Mouse (Mus musculus) lung, postnatal 10 days (tissue): ENCODE measurements around the gene Men1.
"Not testable (repeated sequence)": the region's sequence is repeated elsewhere in the genome, so short reads cannot be mapped to it uniquely, and the experiment has no call there.

Experiments
- DNase-seq: peaks from one replicate; pipeline ENCODE4 v3.0.0; 2021

Gene Men1

DNA sequence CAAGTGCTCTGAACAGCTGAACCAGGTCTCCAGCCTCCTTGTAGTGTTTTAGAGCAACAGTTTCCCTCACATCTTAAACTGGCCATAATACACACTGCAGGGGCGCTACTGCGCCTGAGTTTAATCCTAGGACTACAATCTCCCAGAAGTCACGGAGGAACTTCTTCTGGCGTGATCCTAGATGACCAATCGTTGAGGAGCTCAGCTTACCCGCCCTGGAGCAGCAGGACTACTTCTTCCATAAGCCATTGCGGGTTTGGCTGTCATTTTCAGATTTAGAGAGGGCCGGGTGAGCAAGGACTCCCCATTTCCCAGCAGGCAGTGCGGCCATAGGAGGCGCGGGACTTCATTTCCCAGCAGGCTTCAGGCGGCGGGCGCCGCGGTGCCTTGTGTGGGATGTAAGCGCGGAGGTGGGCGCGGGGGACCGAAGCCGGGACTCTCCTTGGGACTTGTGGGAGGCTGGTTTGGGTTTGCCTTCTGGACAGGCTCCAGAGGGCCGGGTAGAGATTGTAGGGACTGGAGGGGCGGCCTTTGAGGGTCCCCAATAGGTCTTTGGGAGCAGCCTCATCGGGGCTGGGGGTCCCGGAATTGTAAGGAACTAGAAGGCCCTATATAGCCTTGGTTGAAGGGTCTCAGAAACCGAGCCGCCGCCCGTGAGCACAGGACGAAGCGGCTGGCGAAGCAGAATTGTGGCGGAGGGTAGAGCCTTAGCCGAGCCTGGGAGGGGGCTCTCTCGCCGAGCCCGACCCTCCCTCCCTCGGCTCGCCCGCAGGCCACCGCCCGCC is at the start of gene Men1:
TSS of gene Men1 (plus strand) at position 307 of the 785 bp plus-strand sequence.
- DNase-seq: peak; percentile 97

DNA sequence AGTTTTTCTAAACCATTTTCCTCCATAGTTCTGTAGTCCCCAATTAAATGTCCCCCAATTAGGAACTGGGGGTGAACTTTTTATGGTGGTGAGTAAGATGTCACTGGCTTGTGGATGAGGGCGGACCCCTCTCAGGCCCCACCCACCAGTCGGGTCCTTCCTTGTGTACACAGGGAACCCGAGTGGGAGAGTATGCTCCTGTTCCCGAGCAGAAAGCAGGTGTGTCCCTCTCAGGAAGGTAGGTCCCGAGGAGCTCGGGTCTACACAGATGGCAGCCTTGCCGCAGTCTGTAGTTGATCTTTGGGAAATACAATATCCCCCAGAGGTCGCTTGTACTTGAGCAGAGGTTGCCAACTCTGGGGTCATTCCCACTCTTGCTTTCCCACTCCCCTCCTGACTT is 49.6 kb upstream of the Men1 start:
- no peak for DNase-seq

DNA sequence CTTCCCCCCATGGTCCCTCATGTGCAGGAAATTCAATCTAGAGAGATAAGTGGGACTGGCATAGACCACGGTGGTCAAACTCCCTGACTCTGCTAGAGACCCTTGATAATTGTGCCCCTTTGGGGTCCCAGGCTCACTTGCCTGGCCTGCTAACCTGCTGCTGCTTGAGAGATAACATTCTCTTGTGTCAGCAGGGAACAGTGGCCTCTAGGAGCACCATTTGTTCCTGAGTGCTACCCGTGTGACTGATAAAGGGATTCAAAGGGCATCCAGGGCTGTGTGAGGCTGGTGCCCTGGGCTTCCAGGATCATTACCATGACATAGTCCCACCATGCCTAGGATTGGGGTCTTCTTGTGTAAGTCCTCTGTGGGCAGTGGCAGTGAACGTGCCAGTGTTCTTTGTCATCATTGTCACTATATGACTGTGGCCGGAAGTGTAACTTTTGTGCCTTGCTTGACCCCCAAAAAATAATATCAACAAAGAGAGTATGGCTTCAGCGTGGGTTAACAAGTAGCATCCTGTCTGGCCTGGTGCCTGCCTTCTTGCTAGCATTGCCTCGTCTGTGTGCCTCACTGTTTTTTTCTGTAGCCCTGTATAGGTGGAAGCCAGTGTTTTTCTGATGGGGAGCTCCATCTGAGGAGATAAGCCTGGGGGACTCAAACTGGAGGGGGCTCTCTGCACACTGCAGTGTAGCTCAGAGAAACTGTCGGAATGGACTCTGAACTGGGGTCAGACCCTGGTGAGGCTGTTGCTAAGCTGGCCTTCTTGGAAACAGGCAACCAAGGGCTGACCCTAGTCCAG is 48.9 kb upstream of the Men1 start:
- peak; percentile 71 for DNase-seq

DNA sequence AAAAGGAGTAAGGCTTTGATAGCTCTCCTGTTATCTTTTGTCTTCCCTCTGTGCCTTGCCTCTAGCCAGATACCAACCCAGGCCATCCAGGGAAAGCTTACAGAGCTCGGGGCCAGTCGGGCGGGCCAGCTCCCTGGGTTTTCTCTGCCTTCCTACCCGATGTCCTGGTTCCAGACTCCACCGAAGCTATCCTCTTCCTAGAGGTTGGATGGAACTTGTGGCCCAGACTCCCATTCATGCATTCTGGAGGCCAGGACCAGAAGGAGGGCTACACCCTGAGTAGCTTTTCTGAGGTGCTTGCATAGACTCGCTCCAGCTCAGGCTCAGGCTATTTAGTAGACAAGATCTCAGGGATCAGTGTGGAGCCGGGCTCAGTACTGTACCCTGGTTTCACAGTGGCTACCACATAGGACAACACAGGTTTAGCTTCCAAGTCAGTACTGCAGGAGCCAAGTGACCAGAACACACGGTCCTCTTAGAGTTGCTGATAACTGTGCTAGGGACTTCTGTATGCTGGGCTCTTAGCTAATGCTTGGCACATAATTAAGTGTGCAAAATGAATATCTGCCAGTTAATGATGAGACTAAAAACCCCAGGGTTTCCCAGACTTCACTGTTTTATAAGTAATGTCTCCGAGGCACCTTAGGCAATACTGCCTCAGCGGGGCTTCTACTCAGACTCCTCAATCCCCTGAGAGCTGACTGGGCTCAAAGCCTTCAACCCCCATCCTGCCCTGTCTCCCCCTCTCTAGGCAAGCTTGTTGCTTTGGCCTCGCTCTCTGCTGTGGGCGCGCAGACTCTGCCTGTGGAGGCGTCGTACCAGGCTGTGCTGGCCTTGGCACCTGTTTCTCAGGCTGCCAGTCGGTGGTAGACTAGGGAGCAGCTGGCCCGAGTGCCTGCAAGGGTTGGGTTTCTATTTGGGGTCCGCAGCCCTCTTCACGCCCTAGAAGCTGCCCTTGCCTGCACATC is 48.1 kb upstream of the Men1 start:
- no peak for DNase-seq

DNA sequence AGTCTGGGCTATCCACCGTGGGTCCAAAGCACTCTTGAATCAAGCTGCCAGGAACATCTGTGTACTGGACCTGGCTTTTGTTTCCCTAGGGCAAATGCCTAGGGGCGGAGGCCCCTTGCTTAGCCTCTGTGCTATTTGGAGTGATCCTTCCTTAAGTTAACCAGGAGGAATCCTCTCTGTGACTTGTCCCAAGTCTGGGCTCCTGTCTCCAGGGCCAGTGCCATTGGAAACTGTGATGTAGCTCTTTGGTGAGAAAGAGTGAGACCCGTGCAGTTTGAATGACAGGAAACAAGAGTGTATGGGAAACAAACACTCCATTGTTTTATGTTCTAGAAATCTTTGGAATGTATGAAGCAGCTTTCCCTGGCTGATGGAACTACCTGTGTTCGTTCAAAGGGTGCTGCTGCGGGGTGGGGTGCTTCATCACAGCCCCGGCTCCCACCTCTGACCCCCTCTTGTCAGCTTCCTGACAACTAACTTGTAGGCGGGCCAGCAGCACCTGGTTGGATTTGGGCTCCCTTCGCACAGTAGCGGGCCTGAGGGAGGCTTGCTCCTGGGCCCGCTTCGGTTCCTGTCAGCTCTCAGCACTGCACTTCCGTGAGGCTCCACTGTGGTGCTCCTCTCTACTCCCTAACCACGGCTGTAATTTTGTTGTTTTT is 46.4 kb upstream of the Men1 start:
- DNase-seq: no peak

DNA sequence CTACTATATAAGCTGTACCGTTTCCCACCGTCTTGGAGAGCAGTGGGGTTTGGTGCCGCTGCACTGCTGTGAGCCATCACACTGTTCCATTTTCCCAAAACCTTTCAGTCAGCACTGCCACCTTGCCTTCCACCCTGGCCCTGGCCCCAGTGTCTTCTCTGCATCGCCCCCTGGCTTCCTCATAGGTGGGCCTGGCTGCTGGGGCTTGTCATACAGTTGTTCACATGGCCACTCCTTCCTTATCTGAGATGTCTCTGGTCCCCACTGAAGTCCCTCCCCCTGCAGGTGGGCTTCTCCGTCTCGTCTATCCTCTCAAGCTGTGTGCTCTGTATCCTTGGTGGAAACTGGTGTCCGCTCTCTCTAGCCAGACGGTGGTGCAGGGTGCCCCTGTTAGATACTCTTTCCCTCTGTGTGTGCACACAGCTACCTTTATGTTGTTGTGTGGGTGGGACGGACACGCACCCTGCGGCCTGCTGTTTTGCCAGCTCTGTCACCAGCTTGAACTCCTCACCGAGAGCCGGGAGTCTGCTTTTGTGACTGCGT is 45.0 kb upstream of the Men1 start:
- DNase-seq: no peak

DNA sequence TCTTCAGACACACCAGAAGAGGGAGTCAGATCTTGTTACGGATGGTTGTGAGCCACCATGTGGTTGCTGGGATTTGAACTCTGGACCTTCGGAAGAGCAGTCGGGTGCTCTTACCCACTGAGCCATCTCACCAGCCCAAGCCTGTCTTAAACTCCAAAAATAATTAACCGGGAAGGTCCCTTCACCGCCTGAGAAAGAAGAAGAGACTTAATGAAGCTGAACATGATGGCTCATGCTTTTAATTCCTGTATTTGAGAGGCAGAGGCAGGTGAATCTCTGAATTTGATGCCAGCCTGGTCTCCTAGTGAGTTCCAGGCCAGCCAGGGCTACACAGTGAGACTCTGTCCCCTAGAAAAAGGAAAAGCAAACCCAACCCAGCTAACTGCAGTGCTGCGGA is 44.1 kb upstream of the Men1 start:
- not testable (repeated sequence) for DNase-seq

DNA sequence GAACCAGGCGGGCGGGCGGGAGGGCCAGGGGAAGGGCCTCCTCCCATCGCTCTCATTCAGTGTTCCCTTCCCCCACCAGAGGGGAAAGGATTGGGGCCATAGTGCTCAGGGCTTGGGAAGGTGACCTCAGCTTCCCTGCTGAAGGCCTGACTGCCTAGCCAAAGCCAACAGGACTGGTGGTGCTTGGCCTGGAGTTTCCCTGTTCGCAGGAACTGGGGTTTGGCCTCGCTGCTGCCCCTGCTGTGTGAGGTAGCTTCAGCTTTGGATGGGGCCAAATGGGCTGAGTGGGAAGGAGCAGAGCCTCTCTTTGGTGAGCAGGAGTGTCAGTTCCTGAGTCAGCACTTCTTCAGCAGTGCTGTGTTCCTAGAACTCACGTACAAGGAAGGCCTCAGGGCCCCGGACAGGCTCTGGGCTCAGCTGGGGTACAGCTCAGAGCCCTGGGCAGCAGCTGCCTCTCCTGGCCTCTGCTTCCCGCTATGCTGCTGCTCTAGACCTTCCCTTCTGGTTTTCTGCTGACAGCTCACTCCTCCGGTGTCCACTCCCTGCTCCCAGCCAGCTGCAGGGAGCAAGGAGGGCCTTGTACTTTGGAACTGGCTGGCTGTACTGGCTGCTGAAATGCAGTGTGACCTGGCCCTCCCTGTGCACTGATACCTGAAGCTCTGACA is 43.5 kb upstream of the Men1 start:
- no peak for DNase-seq

DNA sequence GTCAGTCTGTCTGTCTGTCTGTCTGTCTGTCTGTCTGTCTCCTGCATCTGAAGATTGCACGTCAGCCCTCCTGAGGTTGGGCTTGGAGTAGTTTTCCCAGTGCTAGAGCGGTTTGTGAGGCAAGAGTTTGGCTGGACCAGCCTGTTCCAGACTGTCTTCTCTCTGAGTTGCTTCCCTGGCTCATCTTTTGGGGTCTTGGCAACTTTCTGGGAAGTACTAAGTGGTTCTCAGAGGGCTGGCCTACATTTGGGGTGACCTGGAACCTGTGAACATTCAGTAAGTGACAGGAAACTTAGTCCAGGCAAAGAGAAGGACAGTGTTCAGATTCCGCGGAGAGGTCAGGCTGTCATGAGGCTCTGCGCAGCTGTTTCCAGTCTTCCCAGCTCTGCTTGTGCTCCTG is 42.5 kb upstream of the Men1 start:
- DNase-seq: no peak

DNA sequence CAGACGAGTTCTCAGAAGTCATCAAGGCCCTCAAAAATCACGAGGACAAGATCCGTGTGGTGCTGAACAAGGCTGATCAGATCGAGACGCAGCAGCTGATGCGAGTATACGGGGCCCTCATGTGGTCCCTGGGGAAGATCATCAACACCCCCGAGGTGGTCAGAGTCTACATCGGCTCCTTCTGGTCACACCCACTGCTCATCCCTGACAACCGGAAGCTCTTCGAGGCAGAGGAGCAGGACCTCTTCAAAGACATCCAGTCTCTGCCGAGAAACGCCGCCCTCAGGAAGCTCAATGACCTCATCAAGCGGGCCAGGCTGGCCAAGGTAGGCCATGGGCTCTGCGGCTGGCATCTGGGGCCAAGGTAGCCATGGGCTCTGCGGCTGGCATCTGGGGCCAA is 40.5 kb upstream of the Men1 start:
- no peak for DNase-seq

DNA sequence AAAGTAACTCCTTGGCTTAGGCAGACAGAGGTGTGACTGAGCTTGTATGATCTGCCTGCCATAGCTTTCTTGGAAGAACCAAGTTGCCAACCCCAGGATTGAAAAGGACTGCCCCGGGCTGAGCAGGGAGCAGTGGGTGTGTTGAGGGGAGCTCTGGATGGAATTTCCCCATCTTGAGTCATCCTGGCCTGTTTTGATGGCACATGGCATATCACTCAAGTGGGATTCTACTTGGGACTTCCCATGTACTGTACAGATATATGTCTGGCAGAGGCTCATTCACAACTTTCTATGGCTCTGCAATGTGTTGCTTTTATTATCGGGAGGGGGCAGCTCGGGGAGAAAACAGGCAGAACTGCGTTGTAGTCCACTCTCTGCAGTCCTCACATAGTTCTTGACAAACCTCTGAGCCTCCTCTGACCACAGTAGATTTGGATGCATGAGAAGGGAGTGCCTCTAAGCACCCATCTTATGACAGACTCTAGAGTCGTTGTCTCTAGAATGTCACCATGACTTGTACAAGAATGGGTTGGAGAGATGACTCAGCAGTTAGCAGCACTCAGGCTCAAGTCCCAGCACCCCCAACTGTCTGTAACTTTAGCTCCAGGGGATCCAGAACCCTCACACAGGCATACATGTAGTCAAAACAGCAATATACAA is 38.1 kb upstream of the Men1 start:
- DNase-seq: no peak

DNA sequence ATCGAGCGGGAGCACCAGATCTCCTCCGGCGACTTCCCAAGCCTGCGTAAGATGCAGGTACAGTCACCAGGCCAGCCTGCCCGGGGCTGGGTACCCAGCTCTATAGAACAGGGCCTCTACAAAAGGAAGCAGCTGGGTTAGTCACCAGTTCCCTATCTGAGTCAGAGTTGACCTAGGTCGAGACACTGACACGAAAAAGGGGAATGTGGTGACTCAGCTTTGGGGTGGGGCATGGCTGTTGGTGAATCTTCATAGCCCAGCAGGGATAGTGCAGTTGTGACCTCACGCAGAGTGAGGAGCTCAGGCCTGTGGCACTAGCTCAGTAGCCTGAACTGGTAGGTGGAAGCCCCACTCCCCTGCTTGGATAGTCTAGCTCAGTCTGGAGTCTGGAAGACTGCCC is 37.1 kb upstream of the Men1 start:
- no peak for DNase-seq

DNA sequence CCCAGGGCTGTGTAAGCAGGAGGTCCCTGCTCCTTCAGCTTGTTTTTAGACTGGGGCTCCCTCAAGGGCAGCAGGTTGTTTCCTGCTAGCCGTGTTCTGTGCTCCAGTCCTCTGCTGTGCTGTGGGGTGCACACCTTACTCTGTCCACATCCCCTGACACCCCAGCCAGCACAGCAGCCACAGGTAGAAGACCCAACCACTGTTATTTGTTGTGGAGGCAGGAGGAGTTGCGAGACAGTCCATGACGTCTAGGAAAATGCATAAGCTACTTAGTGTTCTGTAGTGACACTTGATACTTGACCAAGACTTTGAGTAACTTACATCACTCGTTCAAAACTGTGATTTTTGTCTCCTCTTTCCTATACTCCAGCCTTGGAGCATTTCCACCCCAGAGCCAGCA is 35.8 kb upstream of the Men1 start:
- DNase-seq: no peak

DNA sequence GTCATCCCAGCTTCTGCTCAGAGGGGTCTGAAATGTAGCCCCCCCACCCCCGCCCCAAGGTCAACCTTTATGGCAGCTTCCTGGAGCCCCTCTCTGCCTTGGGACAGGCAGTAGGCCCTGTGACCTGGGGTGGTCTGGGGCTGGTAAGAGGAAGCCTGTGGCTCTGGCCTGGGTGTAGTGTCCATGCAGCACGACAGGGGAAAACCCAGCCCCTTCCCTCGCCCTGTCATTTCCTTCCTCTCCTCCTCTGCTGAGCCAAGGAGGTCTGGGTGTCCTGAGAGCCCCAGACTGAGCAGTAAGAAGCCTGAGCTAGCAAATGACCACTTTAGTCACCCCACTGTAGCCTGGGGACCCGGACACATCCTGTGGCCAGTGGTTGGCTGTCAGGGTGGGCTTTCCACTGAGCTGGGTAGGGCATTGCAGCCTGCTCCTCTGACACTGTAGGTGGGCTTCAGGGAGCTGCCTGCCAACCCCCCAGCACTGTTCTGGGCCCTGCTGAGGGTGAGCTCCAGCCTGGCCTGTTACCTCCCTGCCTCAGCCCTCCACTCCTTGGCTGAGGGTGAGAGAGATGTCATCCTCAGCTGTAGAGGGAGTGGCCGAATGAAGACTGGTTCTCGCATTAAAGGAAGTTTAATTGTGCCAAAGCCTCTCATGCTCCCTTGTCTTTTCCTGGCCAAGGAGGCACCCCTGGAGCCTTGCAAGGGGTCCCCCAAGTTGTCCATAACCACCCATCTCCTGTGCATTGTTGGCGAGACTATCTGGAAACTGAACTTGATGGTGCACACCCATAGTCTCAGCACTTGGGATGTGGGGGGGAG is 35.1 kb upstream of the Men1 start:
- peak; percentile 58 for DNase-seq

DNA sequence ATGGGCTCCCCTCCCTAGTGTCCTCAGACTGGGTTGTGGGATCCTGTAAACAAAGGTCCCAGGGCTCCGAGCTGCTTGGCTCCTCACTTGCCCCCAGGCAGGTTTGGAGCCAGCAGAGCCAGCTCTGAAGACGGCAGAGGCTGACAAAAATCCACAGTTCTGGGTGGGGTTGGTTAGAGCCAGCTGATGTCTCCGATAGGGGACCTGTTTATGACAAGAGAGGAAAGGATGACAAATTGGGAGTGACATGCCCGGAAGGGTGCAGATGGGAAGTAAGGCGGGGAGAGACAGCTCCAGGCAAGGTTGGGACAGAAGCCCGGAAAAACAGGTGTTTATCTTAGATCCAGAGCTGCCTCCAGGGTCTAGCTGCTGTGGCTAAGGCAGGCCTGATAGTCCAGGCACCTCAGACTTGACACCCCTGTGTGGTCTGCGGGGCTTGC is 34.4 kb upstream of the Men1 start:
- peak; percentile 83 for DNase-seq

DNA sequence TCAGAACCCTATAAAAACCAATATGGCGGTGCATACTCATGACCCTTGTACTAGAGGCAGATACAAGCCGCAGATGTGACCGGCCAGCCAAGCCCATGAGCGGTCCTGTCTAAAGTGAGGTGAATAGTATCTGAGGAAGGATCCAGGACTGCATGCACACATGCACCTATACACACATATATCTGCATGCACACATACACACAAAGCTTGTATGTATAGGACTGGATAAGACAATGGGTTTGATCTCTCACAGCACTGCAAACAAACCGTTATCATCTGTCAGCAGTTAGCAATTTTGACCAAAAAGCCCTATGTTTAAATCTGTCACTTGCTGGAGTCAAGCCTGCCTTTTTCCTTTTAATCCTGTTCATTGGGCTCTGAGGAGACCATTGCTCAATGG is 32.7 kb upstream of the Men1 start:
- no peak for DNase-seq

DNA sequence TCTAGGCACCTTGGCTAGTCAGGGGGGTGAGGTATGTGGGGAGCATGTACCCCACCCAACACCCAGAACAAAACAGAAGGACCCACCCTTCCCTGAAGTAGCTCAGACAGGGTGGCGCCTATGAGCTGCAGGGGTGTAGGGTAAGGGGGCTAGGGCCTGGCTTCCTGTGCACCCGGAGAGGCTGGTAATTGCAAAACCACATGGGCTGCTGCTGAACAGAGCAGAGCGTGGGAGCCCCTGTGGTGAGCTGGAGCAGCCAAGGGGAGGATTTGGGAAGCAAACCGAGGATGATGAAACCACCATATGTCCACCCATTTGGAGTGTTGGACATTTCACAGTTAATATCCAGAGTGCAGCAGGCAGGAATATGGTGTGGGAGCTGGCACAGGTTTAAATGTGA is 32.3 kb upstream of the Men1 start:
- DNase-seq: peak; percentile 57

DNA sequence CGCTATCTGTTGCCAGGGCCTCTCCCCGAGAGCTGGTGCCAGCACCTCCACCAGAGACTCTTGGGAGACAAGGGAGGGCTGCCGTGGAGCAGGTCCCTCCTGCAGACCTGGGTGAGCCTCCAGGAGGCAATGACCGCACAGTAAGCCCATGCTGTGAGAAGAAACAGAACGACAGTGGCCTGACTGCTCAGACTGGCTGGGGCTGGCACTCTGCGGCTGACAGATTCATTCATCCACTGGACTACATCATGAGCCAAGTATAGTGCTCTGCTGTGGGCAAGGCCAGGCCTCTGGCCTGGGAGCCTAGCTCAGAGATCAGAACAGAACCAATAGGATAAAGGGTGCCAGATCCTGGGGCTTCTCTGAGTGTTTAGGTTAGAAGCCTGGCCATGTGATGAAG is 30.9 kb upstream of the Men1 start:
- no peak for DNase-seq

DNA sequence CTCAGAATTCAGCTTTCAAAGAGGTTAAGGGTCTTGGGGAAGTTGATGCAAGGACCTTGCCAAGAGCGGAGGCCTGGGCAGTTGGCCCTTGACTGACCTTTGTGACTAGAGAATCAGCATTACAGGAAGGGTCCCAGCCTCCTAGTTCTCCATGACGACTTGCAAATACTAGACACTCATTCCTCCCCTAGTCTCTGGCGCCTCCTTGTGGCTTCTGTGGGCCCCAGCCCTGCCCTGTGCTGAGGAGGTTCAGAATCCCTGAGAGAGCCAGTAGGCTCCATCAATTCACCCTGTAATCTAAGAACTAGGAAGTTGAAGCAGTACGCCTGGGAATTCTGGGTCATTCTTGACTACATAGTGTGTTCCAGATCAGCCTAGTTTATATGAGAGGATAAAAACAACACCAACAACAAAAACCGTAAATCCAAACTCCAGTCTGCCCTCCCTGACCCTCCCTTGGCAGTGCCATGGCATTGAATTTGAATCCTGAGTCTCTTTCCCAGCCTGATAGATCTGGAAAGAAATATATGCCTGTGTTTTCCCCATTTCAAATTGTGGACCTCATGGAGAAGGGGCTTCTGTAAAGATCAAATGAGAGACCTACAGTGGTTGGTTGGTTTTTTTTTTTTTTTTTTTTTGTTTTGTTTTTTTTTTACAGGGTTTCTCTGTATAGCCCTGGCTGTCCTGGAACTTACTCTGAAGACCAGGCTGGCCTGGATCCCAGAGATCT is 29.8 kb upstream of the Men1 start:
- DNase-seq: peak; percentile 97
